In the genomic region with DNA sequence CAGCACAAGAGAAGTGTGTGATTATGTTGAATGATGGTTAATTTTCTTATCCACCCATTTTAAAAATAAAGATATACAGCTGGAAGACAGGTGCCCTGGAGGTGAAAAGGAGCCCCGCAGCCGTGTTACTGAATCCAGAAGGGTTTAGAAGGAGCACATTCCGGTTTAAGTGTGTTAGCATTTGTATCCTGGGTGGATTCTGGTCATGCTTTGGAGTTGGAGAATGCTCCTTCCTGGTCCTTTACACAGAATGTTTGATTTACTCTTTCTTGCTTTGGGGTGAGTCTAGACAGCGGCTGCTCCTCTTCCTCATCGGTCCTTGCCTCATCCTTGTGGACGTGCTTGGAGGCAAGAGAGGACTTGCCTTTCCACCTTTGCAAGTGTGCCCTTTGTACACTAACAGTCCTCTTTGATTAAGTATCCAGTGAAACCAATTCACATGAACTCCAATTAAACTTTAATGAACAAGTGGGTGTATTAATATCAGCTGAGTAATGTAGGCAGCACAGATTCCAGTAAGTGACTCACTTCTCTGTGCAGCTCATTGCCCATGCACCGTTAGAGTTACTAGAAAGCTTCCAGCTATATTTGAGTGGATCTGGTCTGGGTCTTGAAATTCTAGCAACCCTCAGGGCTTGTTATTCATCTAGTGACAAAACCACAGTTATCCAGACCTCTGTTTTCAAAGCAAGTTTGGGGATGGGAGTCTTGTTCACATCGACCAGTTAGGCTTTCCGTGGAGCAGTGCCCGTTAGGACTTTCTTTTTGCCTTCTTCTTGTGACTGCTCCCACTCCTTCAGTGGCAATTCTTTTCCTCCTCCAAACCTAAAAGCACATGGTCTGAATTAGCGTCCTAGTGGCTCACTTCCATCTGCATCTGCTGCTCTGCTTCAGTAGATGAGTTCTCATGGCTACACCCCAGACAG, we compare ENCODE assay signal across 12 mouse cellular contexts.
"Had no signal": no experiment of that assay in that cellular context is flagged by ENCODE, and none has a peak within 500 bp of the region (broad histone marks: within the 10 kb centered on the region; RNA-seq: fewer than 3 reads in every experiment).

No protein-coding gene starts in this region.

- H3K4me2 ChIP-seq: liver, embryonic 13.5 days; midbrain, embryonic 11.5 days had no signal

- H3K9me3 ChIP-seq: liver, embryonic 13.5 days had no signal

- H3K27ac ChIP-seq: kidney, postnatal 0 days; left cerebral cortex, adult 2 months; liver, embryonic 13.5 days had no signal

- H3K9ac ChIP-seq: liver, embryonic 13.5 days had no signal

- H3K4me3 ChIP-seq: left cerebral cortex, adult 2 months; liver, embryonic 13.5 days had no signal

- H3K27me3 ChIP-seq: liver, embryonic 13.5 days had no signal

- H3K36me3 ChIP-seq: liver, embryonic 13.5 days had no signal

- DNase-seq: kidney, postnatal 25 days; layer of hippocampus, postnatal 36 days; liver, embryonic 13.5 days; lung, adult 2 months; lung, postnatal 14 days; lung, postnatal 4 days; midbrain, embryonic 14.5 days; thymus, adult 18-20 months; thymus, postnatal 36 days had no signal
